Mouse (Mus musculus) myocyte (in vitro differentiated cells): ENCODE data around the gene Egflam. TPM values are rescaled to one million over a fixed set of nuclear protein-coding genes. Genes with fewer than 3 reads are reported as not detected.

Experiments
- H3K27me3 ChIP-seq: one replicate; pipeline ENCODE4 v1.6.1; 2011; ENCODE audit not compliant: control insufficient read depth, insufficient read depth, insufficient read length
- H3K36me3 ChIP-seq: one replicate; pipeline ENCODE4 v1.6.1; 2011; ENCODE audit not compliant: control insufficient read depth, insufficient read depth
- H3K4me2 ChIP-seq: one replicate; pipeline ENCODE4 v1.6.1; 2011; ENCODE audit warnings: low read depth, control low read depth
- H3K4me3 ChIP-seq: one replicate; pipeline ENCODE4 v1.5.1; 2011; ENCODE audit warnings: mild to moderate bottlenecking, control low read depth, moderate library complexity
- H3K79me2 ChIP-seq: one replicate; pipeline ENCODE4 v1.6.1; 2011; ENCODE audit not compliant: control insufficient read depth, insufficient read depth
- H3ac ChIP-seq: one replicate; pipeline ENCODE4 v1.6.1; 2011; ENCODE audit not compliant: control insufficient read depth, insufficient read length
- CEBPB ChIP-seq: IDR thresholded peaks from 2 replicates; pipeline ENCODE4 v1.6.1; 2011; ENCODE audit warnings: mild to moderate bottlenecking, moderate library complexity; ENCODE audit not compliant: poor library complexity, insufficient read depth, severe bottlenecking
- E2F4 ChIP-seq: IDR thresholded peaks from one replicate; pipeline ENCODE4 v1.6.1; 2011; ENCODE audit warnings: mild to moderate bottlenecking, control low read depth, moderate library complexity; ENCODE audit not compliant: insufficient read depth
- MAX ChIP-seq: IDR thresholded peaks from one replicate; pipeline ENCODE4 v1.6.1; 2011; ENCODE audit warnings: low read depth, mild to moderate bottlenecking, control low read depth
- MYOD1 ChIP-seq, 3 experiments: IDR thresholded peaks; one replicate each; pipeline ENCODE4 v1.6.1; 2011; ENCODE audit warnings: control low read depth in 2 of 3, low read depth in 2 of 3, mild to moderate bottlenecking in 2 of 3, moderate library complexity in 1 of 3; ENCODE audit not compliant: insufficient read length in 2 of 3, control insufficient read depth in 1 of 3
- MYOG ChIP-seq, 3 experiments: IDR thresholded peaks; one replicate each; pipeline ENCODE4 v1.6.1; 2011; ENCODE audit warnings: control low read depth in 2 of 3, low read depth in 2 of 3, mild to moderate bottlenecking in 2 of 3; ENCODE audit not compliant: insufficient read length in 2 of 3, control insufficient read depth in 1 of 3, insufficient read depth in 1 of 3
- POLR2A ChIP-seq: IDR thresholded peaks from one replicate; pipeline ENCODE4 v1.6.1; 2011; ENCODE audit warnings: low read depth, mild to moderate bottlenecking, control low read depth, moderate library complexity; ENCODE audit not compliant: insufficient read length
- POLR2AphosphoS2 ChIP-seq: IDR thresholded peaks from one replicate; pipeline ENCODE4 v1.6.1; 2011; ENCODE audit warnings: low read depth, control low read depth; ENCODE audit not compliant: insufficient read length
- REST ChIP-seq: IDR thresholded peaks from one replicate; pipeline ENCODE4 v1.6.1; 2011; ENCODE audit warnings: mild to moderate bottlenecking, control low read depth, moderate library complexity; ENCODE audit not compliant: insufficient read depth, insufficient read length
- SRF ChIP-seq: IDR thresholded peaks from one replicate; pipeline ENCODE4 v1.6.1; 2011; ENCODE audit warnings: low read depth; ENCODE audit not compliant: control insufficient read depth, insufficient read length
- TCF12 ChIP-seq: IDR thresholded peaks from one replicate; pipeline ENCODE4 v1.6.1; 2011; ENCODE audit warnings: mild to moderate bottlenecking, control low read depth; ENCODE audit not compliant: poor library complexity, insufficient read depth, severe bottlenecking
- TCF3 ChIP-seq: IDR thresholded peaks from one replicate; pipeline ENCODE4 v1.6.1; 2011; ENCODE audit warnings: low read depth, control low read depth; ENCODE audit not compliant: insufficient read length
- USF1 ChIP-seq: IDR thresholded peaks from one replicate; pipeline ENCODE4 v1.6.1; 2011; ENCODE audit warnings: low read depth, mild to moderate bottlenecking, control low read depth, moderate library complexity
- polyA plus RNA-seq: library from polyadenylated mRNA; unstranded; fragments of >200 nt; fragmentation: generic; extraction: Trizol; gene quantifications from one replicate; pipeline ENCODE4 v1.2.1, GENCODE M21; 2012; ENCODE audit warnings: missing spikeins

Gene Egflam
- polyA plus RNA-seq, 1 experiment, result 0.16 TPM

DNA sequence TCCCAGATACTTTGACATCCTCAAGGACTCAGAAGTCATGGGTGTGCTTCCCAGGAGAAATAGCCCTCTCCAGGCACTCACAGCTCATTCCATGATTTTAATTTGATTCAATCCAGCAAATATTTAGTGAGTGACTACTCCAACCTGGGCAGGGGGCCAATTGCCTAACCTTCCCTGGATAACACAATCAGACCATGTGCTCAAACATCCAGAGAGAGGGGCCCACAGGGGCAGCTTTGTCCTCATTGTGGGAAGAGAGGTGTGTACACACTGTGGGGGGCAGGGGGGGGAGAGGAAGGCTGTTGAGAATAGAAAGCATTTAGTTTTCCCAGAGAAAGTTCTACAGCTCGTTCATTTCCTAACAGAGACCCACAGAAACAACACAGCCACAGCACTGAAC, 184.5 kb downstream of the Egflam start:
- Histone ChIP-seq H3K36me3 (no peaks in the 10 kb centered on the region), H3K79me2 (no peaks in the 10 kb centered on the region), H3K4me2 (no peak overlapping the region), H3ac (no peak overlapping the region), H3K27me3 (no peaks in the 10 kb centered on the region), H3K4me3 (no peak overlapping the region)
- TF ChIP-seq CEBPB, result no peak
- no peak for TF ChIP-seq POLR2AphosphoS2
- no peak for TF ChIP-seq MAX
- no peak for TF ChIP-seq E2F4
- no peak for TF ChIP-seq TCF12
- TF ChIP-seq POLR2A, result no peak
- no peak for TF ChIP-seq REST
- TF ChIP-seq USF1, result no peak
- TF ChIP-seq SRF, result no peak

DNA sequence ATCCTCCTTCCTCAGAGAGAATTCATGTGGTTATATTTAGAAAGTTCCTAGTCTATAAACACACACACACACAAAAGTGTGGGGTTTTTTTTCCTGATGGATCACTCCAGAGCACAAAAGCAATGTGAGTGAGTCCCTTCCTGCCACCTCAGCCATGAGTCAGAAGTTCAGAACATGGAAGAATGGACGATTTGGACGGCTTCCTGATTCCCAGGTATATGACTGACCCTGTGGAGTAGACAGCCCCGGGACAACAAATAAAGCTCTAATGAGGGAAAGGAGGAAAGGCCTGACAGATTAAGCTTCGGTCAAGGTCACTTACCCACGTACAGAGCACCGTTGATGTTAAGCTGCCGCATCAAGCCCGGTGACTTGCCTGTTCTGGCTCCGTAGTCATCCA, 190.0 kb downstream of the Egflam start:
- H3K27me3 ChIP-seq, result no peaks in the 10 kb centered on the region
- H3K4me3 ChIP-seq, result no peak overlapping the region
- no peak overlapping the region for H3K4me2 ChIP-seq
- no peaks in the 10 kb centered on the region for H3K36me3 ChIP-seq
- no peaks in the 10 kb centered on the region for H3K79me2 ChIP-seq
- no peak for TF ChIP-seq E2F4
- H3ac ChIP-seq, result no peak overlapping the region

DNA sequence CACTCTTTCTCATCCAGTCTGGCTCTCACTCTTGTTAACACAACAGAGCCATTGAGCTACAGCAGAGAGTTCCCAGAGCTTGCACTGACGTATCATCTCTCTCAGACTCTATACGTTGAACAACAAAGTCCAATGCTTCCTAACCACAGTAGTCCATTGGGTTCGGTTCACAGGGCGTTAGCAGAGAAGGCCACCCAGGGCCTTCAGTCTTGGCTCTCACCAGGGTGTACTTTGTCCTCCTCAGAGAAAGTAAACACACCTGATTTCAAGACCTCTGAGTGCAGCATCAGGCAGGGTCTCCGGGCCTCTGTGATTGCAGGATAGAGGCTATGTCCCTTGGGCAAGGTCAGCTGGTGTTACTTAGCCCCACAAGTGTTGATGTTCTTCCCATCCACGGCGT, 190.9 kb downstream of the Egflam start:
- H3K79me2 ChIP-seq, result no peaks in the 10 kb centered on the region
- no peaks in the 10 kb centered on the region for H3K27me3 ChIP-seq
- H3K4me2 ChIP-seq, result no peak overlapping the region
- no peak overlapping the region for H3K4me3 ChIP-seq
- TF ChIP-seq TCF3 (no peak), E2F4 (no peak), USF1 (no peak), POLR2AphosphoS2 (no peak), SRF (no peak), TCF12 (no peak), REST (no peak), MYOG (IDR thresholded peaks at IDR 0.05; ENCODE audit: control insufficient read depth in 1 of 3, insufficient read depth in 1 of 3, insufficient read length in 2 of 3, low read depth in 2 of 3) (no peak), MYOD1 (IDR thresholded peaks at IDR 0.05; ENCODE audit: control insufficient read depth in 1 of 3, insufficient read length in 2 of 3, low read depth in 2 of 3) (no peak), CEBPB (no peak), POLR2A (no peak), MAX (no peak)
- H3K36me3 ChIP-seq, result no peaks in the 10 kb centered on the region
- no peak overlapping the region for H3ac ChIP-seq

GRCm38 (mm10) chr15:7206110-7206509, 192.1 kb downstream of the Egflam start:
- Histone ChIP-seq H3K27me3 (no peaks in the 10 kb centered on the region), H3K36me3 (no peaks in the 10 kb centered on the region), H3ac (no peak overlapping the region), H3K4me2 (peak overlapping the region; percentile 19), H3K4me3 (no peak overlapping the region), H3K79me2 (no peaks in the 10 kb centered on the region)
- TF ChIP-seq E2F4 (no peak), MYOD1 (IDR thresholded peaks at IDR 0.05; ENCODE audit: control insufficient read depth in 1 of 3, insufficient read length in 2 of 3, low read depth in 2 of 3) (peak in 2 of 3 experiments; percentile 80 to 93), CEBPB (no peak), SRF (no peak), MAX (no peak), POLR2A (peak; percentile 19), USF1 (no peak), MYOG (IDR thresholded peaks at IDR 0.05; ENCODE audit: control insufficient read depth in 1 of 3, insufficient read depth in 1 of 3, insufficient read length in 2 of 3, low read depth in 2 of 3) (peak; percentile 70 to 88 (median 87)), REST (no peak), TCF3 (peak; percentile 13), POLR2AphosphoS2 (no peak), TCF12 (peak; percentile 68)

GRCm38 (mm10) chr15:7204917-7205316, 193.3 kb downstream of the Egflam start:
- Histone ChIP-seq H3ac (no peak overlapping the region), H3K36me3 (no peaks in the 10 kb centered on the region), H3K4me2 (no peak overlapping the region), H3K27me3 (no peaks in the 10 kb centered on the region), H3K4me3 (no peak overlapping the region), H3K79me2 (no peaks in the 10 kb centered on the region)
- no peak for TF ChIP-seq MYOD1 (IDR thresholded peaks at IDR 0.05; ENCODE audit: control insufficient read depth in 1 of 3, insufficient read length in 2 of 3, low read depth in 2 of 3)
- TF ChIP-seq POLR2AphosphoS2, result no peak
- no peak for TF ChIP-seq TCF12
- TF ChIP-seq CEBPB, result no peak
- TF ChIP-seq MAX, result no peak
- TF ChIP-seq TCF3, result no peak
- TF ChIP-seq MYOG (IDR thresholded peaks at IDR 0.05; ENCODE audit: control insufficient read depth in 1 of 3, insufficient read depth in 1 of 3, insufficient read length in 2 of 3, low read depth in 2 of 3), result no peak
- TF ChIP-seq REST, result no peak
- TF ChIP-seq POLR2A, result no peak
- TF ChIP-seq USF1, result no peak
- TF ChIP-seq SRF, result no peak
- TF ChIP-seq E2F4, result no peak
